Mouse (Mus musculus): ENCODE measurements around the gene Gm973. TPM values are rescaled to one million over a fixed set of nuclear protein-coding genes. Genes with fewer than 3 reads are reported as not detected.
"Not testable (repeated sequence)": the region's sequence is repeated elsewhere in the genome, so short reads cannot be mapped to it uniquely, and the experiment has no call there.

Gm973 gene
- total RNA-seq, 4 experiments from 2014 or later, result 12.9 to 22.4 (median 17.3) TPM

DNA sequence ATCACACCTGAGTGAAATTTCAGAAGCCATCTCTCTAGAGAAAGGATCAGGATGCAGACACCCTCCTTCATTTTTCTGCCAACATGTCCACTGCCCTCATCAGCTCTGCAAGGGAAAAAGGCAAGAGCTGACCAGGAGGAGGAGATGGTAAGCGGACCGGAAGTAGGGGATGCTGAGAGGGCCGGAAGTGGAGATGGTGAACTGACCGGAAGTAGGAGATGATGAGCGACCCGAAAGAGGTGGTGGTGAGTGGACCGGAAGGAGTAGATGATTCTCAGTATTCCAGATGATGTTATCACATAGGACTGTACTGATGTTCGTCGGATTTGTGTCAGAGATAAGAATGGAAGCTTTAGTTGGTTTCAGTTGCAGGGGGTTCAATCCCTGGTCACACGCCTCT is 103.1 kb downstream of the Gm973 start:
- DNase-seq (ENCODE audit: low spot score in 2 of 2), result no peak

DNA sequence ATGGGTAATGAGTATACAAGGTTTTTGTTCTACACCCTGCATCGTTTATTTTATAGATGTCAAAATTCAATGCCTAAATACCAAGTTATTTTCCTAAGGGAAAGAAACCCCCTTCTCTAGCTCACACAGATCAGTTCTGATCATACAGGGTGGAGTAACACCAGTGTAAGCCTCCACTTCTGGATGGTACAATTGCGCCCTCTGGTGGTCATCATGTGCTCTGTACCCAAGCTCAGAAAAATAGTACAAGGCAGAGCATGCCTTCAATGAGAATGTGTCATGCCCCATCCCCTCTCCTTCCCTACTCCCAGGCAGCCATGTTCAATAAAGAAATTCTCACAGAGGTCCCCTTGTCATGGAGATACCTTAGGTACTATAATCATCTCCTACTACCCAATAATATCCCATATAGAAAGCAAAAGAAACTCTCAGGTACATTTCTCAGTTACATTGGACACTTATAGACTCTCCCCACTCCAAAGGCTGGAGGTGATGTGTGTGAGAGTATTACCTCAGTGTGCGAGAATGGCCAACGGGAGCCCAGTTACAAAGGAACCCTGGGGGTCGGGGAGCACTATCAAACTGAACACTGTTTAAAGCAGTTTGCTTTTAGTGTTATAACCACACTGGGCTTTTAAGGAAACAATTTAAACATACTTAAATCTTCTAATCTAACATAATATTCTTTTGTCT is 107.4 kb downstream of the Gm973 start:
- peak; percentile 26 to 40 for DNase-seq (ENCODE audit: low spot score in 2 of 2)

DNA sequence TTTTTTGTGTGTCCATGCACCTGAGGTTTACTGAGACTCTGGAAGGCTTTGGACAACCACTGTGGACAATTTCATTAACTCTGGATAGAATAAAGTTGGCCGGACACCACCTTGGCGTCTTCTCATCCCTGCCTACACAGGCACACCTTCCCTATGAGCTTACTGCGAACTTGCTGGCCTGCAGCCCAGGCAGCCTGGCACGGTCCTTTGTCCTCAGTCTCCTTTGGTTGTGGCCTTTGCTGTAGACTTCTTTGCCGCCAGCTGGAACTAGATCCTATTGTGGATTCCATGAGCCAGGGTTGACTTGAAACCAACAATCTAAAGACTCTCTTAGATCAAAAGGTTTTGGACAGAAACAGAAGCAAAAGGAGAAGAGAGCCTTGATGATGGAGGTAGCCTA is 109.3 kb downstream of the Gm973 start:
- no peak for DNase-seq (ENCODE audit: low spot score in 2 of 2)

DNA sequence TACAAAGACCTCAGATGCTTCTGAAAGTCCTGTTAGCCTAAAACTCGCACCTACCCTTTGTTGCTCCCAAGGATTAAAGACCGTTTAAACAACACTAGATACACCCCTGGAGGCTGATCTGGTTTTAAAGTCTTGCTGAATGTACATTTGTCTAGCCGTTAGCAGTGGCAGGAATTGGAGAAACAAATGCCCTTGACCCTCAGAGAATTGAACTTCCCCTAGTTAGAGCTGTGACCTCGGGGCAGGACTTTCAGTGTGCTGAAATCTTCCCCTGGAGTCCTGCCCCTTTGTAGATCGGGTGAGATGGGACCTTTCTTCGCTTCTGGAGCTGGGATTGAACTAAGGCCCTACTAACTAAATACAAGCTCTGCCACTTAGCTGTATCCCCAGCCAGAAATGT is 113.1 kb downstream of the Gm973 start:
- DNase-seq (ENCODE audit: low spot score in 2 of 2), result no peak

DNA sequence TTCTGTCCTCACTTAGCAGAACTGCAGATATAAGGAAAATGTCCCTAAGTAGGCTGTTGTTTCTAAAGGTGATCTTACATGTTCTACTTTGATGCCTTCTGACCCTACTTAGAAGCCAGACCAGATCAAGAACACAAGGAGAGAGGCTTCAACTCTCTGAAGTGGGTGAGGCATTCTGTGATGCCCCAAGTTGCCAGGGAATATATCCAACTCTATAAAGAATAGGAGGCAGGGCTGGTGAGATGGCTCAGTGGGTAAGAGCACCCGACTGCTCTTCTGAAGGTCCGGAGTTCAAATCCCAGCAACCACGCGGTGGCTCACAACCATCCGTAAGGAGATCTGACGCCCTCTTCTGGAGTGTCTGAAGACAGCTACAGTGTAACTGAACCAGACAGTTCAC is 114.3 kb downstream of the Gm973 start:
- DNase-seq (ENCODE audit: low spot score in 2 of 2), result not testable (repeated sequence)

DNA sequence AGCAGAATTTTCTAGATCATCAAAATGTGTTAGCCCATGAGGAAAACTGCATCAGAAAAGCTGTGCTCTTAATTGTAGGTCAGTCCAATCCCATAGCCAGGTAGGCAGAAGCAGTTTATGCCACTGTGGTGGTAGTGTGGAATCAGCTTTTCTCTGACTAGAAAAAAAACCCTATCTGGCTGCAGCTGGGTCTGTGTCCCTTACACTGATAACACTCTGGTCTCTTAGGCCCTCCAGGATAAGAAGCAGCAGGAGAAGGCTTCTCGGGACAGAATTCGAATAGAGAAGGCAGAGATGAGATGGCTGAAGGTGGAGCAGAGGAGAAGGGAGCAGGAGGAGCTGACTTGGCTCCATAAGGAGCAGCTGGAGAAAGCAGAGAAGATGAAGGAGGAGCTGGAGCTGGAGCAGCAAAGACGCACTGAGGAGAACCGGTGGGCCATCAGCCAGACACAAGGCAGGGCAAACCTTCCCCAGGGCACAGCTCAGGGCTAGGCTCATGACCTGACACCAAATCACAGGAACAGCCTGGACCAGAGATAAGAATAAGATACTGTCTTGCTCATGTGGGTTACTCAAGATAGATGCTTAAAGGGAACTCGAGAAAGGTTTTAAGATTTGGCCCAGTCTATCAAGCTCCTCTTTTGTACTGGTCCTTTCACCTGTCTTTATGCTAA is 116.1 kb downstream of the Gm973 start:
- DNase-seq (ENCODE audit: low spot score in 2 of 2), result no peak

DNA sequence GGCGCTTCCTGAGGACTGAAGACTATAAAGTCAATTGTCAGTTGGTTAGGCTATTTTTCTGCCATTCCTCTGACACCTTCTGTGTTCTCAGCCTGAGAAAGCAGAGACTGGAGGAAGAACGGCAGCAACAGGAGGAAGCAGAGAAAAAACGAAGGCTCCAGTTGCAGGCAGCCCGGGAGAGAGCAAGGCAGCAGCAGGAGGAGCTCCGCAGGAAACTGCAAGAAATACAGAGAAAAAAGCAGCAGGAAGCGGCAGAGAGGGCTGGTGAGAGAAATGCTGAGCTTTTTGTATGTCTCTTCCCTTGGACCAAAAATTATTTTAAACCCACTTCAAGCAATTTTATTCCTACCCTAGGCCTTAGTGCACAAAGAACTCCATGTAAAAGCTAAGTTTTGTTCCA is 117.0 kb downstream of the Gm973 start:
- no peak for DNase-seq (ENCODE audit: low spot score in 2 of 2)

DNA sequence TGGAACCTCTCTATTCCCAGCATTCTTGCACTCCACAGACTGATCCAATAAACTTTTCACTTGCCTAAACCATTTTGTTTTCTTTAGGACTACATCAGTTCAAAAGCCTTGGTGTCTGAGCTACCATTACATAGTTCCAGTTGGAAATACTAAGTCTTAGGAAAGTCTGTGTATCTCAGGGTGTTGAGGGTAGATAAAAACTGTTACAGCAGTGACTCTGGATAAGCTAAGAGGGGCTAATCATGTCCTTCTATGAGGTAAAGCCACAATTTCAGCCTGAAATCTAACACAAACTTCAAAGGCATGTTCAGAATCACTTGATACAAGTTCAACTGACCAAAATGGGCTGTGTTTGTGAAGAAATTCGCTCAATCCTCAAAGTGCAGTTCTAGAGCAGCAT is 120.3 kb downstream of the Gm973 start:
- DNase-seq (ENCODE audit: low spot score in 2 of 2), result no peak

DNA sequence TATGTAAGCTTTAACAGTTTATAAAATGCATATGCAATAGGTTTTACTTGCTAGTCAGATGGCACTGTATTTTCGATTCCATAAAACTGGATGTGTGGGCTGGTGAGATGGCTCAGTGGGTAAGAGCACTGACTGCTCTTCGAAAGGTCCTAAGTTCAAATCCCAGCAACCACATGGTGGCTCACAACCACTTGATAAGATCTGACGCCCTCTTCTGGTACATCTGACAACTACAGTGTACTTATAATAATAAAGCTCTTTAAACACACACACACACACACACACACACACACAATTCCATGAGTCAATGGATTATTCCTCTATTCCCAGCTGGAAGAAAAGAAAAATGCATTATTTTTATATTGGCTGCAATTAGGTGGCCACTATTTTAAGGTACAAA is 122.3 kb downstream of the Gm973 start:
- no peak for DNase-seq (ENCODE audit: low spot score in 2 of 2)

DNA sequence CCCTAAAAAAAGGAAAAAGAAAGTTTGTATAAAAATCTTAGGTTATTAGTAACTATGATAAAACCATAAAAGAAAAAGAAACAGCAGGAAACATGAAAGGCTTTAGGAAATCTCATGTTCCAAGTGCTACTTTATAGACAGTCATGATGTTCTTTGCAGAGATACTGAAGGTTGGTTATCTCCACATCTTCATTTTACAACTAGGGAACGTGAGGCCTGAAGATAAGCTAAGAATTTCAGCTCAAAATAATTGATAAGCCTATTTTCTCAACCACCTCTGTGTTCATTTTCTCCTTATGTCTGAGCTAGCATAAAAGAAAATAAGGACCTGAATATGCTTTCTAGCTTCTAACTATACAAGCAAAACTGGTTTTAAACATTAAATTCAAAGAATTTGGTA is 126.4 kb downstream of the Gm973 start:
- DNase-seq (ENCODE audit: low spot score in 2 of 2), result no peak

DNA sequence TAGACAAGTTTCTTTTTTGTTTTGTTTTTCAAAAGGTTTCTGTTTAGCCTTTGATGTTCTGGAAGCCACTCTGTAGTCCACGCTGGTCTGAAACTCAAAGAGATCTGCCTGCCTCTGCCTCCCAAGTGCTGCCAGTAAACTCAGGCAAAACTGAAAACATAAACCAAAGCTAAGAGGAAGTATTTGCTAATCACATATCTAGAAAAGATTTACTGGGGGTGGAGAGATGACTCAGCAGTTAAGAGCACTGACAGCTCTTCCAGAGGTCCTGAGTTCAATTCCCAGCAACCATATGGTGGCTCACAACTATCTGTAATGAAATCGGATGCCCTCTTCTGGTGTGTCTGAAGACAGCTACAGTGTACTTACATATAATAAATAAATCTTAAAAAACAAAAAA is 130.4 kb downstream of the Gm973 start:
- not testable (repeated sequence) for DNase-seq (ENCODE audit: low spot score in 2 of 2)

DNA sequence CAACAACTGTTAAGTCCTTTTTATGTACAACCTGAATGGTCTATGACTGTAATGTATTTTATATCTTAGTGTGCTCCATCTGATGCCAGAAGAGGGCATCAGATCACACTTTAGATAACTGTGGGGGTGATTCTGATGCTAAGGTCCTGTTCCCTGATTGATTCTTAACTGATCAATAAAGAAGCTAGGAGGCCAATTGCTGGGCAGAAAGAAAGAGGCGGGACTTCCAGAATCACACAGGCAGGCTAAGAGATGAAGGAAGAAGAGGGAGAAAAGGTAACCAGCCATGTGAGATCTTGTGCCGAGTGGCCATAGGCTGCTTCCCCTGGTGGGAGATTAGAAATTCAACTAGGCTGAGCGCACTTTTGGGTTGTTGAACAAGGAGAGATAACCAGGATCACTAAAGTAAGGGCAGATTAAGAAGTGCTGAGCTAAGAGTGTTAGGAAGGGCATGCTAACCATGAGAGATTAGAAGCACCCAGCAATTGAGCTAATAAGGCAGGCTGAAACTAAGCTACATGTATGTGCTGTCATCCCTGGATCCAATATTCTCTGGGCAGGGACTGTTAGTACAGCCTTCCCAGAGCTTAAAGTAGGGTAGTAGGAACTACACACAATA is 135.2 kb downstream of the Gm973 start:
- no peak for DNase-seq (ENCODE audit: low spot score in 2 of 2)

DNA sequence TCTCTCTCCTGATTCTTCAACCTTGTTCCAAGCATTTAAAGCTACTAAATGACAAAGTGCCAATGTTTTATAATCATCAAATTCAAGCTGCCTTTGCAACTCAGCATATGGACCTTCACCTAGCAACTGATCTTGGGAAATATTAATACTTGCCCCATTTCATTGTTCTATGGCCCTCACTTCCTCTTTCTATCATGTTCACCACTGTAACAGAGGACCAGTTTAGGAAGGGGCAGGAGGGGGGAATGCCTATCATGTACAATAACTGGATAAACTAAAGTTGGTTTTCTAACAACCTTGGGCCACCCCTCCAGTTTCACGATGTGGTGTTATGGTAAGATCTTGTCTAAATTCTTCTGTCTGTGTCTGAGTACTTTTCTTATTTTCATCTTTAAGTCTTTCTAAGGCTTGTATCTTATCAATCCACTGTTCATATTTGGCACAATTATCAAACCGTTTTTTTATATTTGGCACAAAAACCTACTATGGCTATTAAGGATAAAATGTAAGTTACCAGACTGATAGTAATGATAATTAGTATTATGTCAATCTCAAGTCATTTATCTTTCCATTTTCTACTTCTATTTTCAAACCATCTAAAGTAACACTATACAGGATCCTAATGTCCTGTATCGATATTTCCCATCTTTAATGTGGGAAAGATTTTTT is 137.3 kb downstream of the Gm973 start:
- DNase-seq (ENCODE audit: low spot score in 2 of 2), result no peak

DNA sequence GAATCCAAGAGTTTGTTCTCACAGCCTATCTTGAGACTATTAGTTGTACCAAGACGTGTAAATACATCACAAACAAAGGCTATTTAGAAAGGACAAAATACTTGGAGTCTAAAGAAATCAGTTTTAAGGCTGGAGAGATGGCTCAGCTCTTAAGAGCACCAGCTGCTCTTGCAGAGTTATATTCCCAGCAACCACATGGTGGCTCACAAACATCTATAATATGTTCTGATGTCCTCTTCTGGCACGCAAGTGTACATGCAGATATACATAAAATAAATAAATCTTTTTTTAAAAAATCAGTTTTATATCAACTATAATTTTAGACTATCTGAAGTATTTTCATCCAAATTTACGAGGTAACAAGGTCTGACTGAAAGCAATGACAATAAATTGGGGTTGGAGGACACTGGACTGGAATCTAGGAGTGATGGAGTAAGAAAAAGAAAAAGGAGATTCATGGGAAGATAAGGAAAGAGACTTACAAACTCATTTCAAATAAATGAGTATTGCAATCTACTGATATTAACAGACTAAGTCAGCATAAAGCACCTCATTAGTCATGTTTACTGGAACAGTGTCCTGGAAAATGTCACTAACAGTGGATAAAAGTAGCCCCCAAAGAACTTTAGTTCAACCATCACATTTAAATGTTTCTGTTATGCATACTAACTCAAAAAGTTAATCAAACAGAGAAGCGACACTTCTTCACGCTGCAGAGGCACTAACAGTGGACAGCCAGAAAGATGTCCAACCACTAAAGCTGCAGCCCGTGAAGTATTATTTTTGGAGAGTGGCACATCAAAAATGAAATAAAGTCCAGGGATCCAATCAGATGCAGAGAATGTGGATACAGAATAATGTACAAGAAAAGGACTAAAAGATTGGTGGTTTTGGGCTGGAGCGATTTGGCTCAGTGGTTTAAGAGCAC is 140.4 kb downstream of the Gm973 start:
- no peak for DNase-seq (ENCODE audit: low spot score in 2 of 2)

DNA sequence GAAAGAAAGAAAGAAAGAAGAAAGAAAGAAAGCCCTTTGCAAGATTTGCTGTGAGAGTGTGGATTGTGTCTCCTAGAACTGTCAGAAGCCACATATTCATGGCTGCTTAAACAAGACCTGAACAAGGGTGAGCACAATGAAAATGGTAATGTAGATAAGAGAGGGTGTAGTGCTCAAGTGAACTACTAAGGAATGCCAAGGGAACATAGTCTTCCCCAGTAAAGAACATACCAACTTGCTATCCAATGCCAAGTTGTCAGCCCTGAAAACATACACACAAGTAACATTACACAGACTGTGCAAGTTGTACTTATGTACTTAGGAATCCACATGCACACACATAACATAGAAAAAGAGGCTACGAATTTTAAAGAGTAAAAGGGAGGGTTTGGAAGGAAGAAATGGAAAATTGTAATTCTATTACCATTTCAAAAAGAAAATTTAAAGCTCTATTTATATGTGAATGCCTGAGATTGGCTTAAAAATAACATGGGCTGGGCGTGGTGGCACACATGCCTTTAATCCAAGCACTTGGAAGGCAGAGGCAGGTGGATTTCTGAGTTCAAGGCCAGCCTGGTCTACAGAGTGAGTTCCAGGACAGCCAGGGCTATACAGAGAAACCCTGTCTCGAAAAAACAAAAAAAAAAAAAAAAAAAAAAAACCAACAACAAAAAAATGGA is 147.5 kb downstream of the Gm973 start:
- no peak for DNase-seq (ENCODE audit: low spot score in 2 of 2)

DNA sequence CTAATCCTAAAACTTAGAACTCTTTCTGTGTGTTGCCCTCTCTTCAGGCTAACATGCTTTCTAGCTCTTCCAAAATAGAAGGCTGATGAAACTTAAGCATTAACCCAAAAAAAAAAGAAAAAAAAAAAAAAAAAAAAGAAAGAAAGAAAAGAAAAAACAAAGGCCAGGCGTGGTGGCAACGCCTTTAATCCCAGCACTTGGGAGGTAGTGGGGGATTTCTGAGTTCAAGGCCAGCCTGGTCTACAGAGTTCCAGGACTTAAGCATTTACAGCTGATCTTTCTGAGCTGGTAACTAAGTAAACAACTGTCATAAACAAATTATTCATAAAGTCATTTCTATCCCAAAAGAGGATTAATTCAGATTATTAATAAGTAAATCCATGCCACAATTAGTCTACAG is 152.8 kb downstream of the Gm973 start:
- DNase-seq (ENCODE audit: low spot score in 2 of 2), result no peak

DNA sequence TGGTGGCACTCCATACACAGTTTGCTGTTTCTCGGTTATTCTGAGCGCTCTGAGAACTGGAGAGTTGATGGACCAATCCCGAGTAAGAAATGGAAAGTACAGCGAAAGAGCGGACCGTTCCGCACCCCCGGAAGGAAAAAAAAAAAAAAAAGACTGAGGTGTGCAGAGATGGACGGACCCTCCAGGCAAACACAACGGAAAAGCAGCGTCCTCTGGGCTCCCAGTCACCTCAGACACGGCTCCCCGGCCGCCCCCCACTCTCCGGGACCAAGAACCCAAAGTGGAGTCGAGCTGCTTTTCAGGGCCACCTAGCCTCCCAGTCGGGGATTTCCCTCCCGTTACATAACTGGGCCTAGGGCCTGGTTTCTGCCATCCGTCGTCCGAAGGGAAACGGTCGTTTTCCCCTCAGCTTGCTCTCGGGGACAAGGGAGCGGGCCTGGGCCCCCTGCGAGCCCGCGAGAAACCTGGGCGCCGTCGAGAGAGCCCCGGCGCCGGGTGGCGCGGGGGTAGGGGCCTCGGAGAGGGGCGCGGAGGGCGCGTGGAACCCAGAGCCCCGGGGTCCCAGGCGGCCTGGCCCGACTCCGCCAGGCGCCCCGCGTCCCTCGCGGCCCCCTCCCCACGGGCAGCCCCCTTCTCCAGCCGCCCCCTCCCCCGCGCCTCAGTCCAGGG is 154.0 kb downstream of the Gm973 start:
- peak; percentile 16 to 22 for DNase-seq (ENCODE audit: low spot score in 2 of 2)

DNA sequence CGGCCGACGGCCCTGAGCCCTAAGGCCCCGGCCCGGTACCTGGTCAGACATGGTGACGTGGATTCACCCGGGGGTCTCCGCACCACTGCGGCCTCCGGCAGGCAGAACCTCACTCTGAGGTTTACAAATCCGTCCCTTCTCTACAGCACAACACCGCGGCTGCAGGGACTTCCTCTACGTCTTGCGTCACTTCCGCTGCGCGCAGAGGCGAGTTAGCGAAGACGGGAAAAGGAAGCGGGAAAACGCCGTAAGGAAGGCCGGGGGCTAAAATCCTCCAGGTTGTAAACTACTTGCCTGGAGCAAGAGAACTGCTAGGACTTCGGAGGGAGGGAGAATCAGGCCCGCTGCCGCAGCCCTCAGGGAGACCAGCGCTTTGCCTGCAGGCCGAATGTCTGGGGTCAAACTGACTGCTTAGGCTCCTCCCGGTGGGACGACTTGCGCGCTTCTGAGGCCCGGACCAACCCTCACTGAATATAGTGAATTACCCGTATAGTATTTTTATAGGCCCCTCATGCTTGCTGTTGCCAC is 154.6 kb downstream of the Gm973 start, which contains the start of gene Sumo1:
Gene Sumo1 (minus strand): TSS at position 194 of the 528 bp plus-strand sequence.
- peak; percentile 81 to 82 for DNase-seq (ENCODE audit: low spot score in 2 of 2)

DNA sequence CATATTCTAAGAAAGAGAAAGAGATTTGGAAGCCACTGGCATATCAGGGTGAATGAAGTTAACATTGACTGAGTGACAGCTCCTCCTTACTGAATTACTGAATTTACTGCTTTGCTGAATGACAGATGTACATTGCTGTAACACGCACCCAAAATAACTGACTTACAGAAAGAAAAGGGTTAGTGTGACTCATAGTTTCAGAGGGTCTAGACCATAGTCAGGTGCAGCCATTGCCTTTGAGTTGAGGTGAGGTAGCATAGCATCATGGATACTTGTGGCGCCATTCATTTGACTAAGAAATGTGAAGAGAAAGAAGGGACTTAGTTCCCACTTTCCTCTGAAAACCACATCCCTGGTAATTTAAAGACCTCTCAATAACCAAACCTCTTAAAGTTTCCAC is 157.6 kb downstream of the Gm973 start:
- DNase-seq (ENCODE audit: low spot score in 2 of 2), result no peak
